Mouse (Mus musculus) myocyte (in vitro differentiated cells): Measurements from ENCODE around the gene Als2. TPM values are rescaled to one million over a fixed set of nuclear protein-coding genes. Genes with fewer than 3 reads are reported as not detected.

Experiments
- H3K27me3 ChIP-seq: one replicate; pipeline ENCODE4 v1.6.1; 2011; ENCODE audit not compliant: control insufficient read depth, insufficient read depth, insufficient read length
- H3K36me3 ChIP-seq: one replicate; pipeline ENCODE4 v1.6.1; 2011; ENCODE audit not compliant: control insufficient read depth, insufficient read depth
- H3K4me2 ChIP-seq: one replicate; pipeline ENCODE4 v1.6.1; 2011; ENCODE audit warnings: low read depth, control low read depth
- H3K4me3 ChIP-seq: one replicate; pipeline ENCODE4 v1.5.1; 2011; ENCODE audit warnings: mild to moderate bottlenecking, control low read depth, moderate library complexity
- H3K79me2 ChIP-seq: one replicate; pipeline ENCODE4 v1.6.1; 2011; ENCODE audit not compliant: control insufficient read depth, insufficient read depth
- H3ac ChIP-seq: one replicate; pipeline ENCODE4 v1.6.1; 2011; ENCODE audit not compliant: control insufficient read depth, insufficient read length
- CEBPB ChIP-seq: IDR thresholded peaks from 2 replicates; pipeline ENCODE4 v1.6.1; 2011; ENCODE audit warnings: mild to moderate bottlenecking, moderate library complexity; ENCODE audit not compliant: poor library complexity, insufficient read depth, severe bottlenecking
- E2F4 ChIP-seq: IDR thresholded peaks from one replicate; pipeline ENCODE4 v1.6.1; 2011; ENCODE audit warnings: mild to moderate bottlenecking, control low read depth, moderate library complexity; ENCODE audit not compliant: insufficient read depth
- MAX ChIP-seq: IDR thresholded peaks from one replicate; pipeline ENCODE4 v1.6.1; 2011; ENCODE audit warnings: low read depth, mild to moderate bottlenecking, control low read depth
- MYOD1 ChIP-seq, 3 experiments: IDR thresholded peaks; one replicate each; pipeline ENCODE4 v1.6.1; 2011; ENCODE audit warnings: control low read depth in 2 of 3, low read depth in 2 of 3, mild to moderate bottlenecking in 2 of 3, moderate library complexity in 1 of 3; ENCODE audit not compliant: insufficient read length in 2 of 3, control insufficient read depth in 1 of 3
- MYOG ChIP-seq, 3 experiments: IDR thresholded peaks; one replicate each; pipeline ENCODE4 v1.6.1; 2011; ENCODE audit warnings: control low read depth in 2 of 3, low read depth in 2 of 3, mild to moderate bottlenecking in 2 of 3; ENCODE audit not compliant: insufficient read length in 2 of 3, control insufficient read depth in 1 of 3, insufficient read depth in 1 of 3
- POLR2A ChIP-seq: IDR thresholded peaks from one replicate; pipeline ENCODE4 v1.6.1; 2011; ENCODE audit warnings: low read depth, mild to moderate bottlenecking, control low read depth, moderate library complexity; ENCODE audit not compliant: insufficient read length
- POLR2AphosphoS2 ChIP-seq: IDR thresholded peaks from one replicate; pipeline ENCODE4 v1.6.1; 2011; ENCODE audit warnings: low read depth, control low read depth; ENCODE audit not compliant: insufficient read length
- REST ChIP-seq: IDR thresholded peaks from one replicate; pipeline ENCODE4 v1.6.1; 2011; ENCODE audit warnings: mild to moderate bottlenecking, control low read depth, moderate library complexity; ENCODE audit not compliant: insufficient read depth, insufficient read length
- SRF ChIP-seq: IDR thresholded peaks from one replicate; pipeline ENCODE4 v1.6.1; 2011; ENCODE audit warnings: low read depth; ENCODE audit not compliant: control insufficient read depth, insufficient read length
- TCF12 ChIP-seq: IDR thresholded peaks from one replicate; pipeline ENCODE4 v1.6.1; 2011; ENCODE audit warnings: mild to moderate bottlenecking, control low read depth; ENCODE audit not compliant: poor library complexity, insufficient read depth, severe bottlenecking
- TCF3 ChIP-seq: IDR thresholded peaks from one replicate; pipeline ENCODE4 v1.6.1; 2011; ENCODE audit warnings: low read depth, control low read depth; ENCODE audit not compliant: insufficient read length
- USF1 ChIP-seq: IDR thresholded peaks from one replicate; pipeline ENCODE4 v1.6.1; 2011; ENCODE audit warnings: low read depth, mild to moderate bottlenecking, control low read depth, moderate library complexity
- polyA plus RNA-seq: library from polyadenylated mRNA; unstranded; fragments of >200 nt; fragmentation: generic; extraction: Trizol; gene quantifications from one replicate; pipeline ENCODE4 v1.2.1, GENCODE M21; 2012; ENCODE audit warnings: missing spikeins

Als2 gene
- polyA plus RNA-seq, 1 experiment, result 7.8 TPM

DNA sequence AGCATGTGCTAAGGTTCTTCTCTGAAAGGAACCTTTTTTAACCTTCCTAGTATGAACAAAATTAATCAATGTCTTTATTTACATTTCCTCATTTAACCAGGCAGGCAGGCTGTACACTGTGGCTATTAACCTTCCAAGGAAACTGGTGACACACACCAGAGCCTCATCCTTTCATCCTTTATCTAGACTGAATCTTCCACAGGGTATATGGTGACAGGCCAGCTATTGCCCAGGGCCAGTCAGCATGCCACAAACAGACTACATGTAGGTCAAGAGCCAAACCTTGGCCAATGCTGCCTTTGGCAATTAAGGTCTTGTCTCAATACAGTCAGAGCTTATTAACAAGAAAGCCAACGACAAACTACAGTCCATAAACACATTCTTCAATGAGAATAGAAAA lies 35.5 kb downstream of the Als2 start:
- no peak overlapping the region for H3K4me3 ChIP-seq
- no peak overlapping the region for H3K4me2 ChIP-seq
- TF ChIP-seq E2F4, result no peak
- TF ChIP-seq TCF12, result no peak
- TF ChIP-seq CEBPB, result no peak
- no peak for TF ChIP-seq SRF
- TF ChIP-seq POLR2A, result no peak
- TF ChIP-seq REST, result no peak
- no peak for TF ChIP-seq MYOD1 (IDR thresholded peaks at IDR 0.05; ENCODE audit: control insufficient read depth in 1 of 3, insufficient read length in 2 of 3, low read depth in 2 of 3)
- H3K36me3 ChIP-seq, result peaks cover 32% of the 10 kb centered on the region
- no peak overlapping the region for H3ac ChIP-seq
- no peaks in the 10 kb centered on the region for H3K79me2 ChIP-seq
- no peaks in the 10 kb centered on the region for H3K27me3 ChIP-seq

DNA sequence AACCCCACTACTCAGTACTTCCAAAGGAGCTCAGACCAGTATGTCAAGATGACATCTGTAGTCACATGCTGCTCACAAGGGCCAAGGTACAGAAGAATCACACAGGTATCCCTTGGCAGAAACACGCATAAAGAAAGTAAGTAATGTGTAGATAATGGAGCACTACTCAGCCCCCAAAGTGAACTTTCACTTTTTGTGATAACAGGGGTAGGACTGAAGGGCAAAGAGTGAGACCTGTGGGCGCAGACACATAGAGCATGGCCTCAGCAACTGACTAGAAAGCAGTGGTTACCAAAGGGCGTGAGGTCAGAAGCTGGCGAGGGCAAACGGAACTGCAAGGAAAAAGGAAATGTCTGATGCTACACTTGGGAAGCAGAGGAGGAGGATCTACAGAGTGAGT lies 36.1 kb downstream of the Als2 start:
- H3K27me3 ChIP-seq, result no peaks in the 10 kb centered on the region
- H3K36me3 ChIP-seq, result peaks cover 32% of the 10 kb centered on the region
- TF ChIP-seq E2F4 (no peak), USF1 (no peak), REST (no peak), CEBPB (no peak), MAX (no peak), MYOD1 (IDR thresholded peaks at IDR 0.05; ENCODE audit: control insufficient read depth in 1 of 3, insufficient read length in 2 of 3, low read depth in 2 of 3) (no peak), MYOG (IDR thresholded peaks at IDR 0.05; ENCODE audit: control insufficient read depth in 1 of 3, insufficient read depth in 1 of 3, insufficient read length in 2 of 3, low read depth in 2 of 3) (no peak), SRF (no peak), TCF12 (no peak)
- no peak overlapping the region for H3K4me3 ChIP-seq
- H3K79me2 ChIP-seq, result no peaks in the 10 kb centered on the region
- H3ac ChIP-seq, result no peak overlapping the region
- no peak overlapping the region for H3K4me2 ChIP-seq

DNA sequence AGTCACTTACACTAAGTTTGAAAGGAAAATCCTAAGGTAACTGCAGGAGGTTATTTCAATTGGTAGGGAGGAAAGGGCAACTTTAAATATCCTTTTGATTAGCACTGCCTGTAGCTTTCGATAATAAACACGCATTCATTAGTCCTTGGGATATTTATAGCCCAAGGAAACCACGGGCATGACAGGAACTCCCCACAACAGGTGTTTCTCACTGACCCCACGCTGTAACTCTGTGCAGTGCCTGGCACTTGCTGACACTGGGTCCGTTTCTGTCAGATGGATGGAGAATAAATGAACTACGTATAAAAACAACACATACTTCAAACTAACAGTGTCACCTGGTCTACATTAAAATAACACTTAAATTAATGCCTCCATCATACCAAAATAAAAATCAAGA lies 42.1 kb downstream of the Als2 start:
- Histone ChIP-seq H3K4me3 (no peak overlapping the region), H3K4me2 (peak overlapping the region; percentile 48), H3ac (no peak overlapping the region), H3K27me3 (no peaks in the 10 kb centered on the region), H3K36me3 (peaks cover 10% of the 10 kb centered on the region), H3K79me2 (no peaks in the 10 kb centered on the region)
- TF ChIP-seq SRF (no peak), MYOG (IDR thresholded peaks at IDR 0.05; ENCODE audit: control insufficient read depth in 1 of 3, insufficient read depth in 1 of 3, insufficient read length in 2 of 3, low read depth in 2 of 3) (peak; percentile 50 to 90 (median 89)), MAX (no peak), TCF3 (peak; percentile 37), MYOD1 (IDR thresholded peaks at IDR 0.05; ENCODE audit: control insufficient read depth in 1 of 3, insufficient read length in 2 of 3, low read depth in 2 of 3) (peak; percentile 76 to 97 (median 88)), POLR2AphosphoS2 (no peak), CEBPB (no peak), TCF12 (peak; percentile 63), POLR2A (no peak)

DNA sequence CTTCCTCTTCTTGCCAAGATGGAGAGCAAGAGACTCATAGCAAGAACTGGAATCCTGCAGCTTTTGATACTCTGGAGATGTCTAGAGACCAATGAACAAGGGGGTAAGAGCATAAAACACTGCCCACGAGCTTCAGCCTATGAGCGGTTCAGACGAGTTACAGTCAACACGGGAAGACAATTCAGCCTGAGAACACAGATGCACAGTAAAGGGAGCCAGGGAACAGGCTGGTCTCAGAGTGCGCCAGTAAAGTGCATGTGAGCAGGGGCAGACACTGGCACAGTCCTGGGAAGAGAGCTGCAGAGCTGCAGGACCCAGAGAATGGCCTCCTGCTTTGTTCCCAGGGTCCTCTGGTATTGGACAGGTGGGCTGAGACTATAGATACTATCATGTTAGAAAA lies 49.2 kb downstream of the Als2 start:
- TF ChIP-seq MYOG (IDR thresholded peaks at IDR 0.05; ENCODE audit: control insufficient read depth in 1 of 3, insufficient read depth in 1 of 3, insufficient read length in 2 of 3, low read depth in 2 of 3) (no peak), USF1 (no peak), TCF12 (no peak), POLR2A (no peak), SRF (no peak), MYOD1 (IDR thresholded peaks at IDR 0.05; ENCODE audit: control insufficient read depth in 1 of 3, insufficient read length in 2 of 3, low read depth in 2 of 3) (no peak), POLR2AphosphoS2 (no peak)

DNA sequence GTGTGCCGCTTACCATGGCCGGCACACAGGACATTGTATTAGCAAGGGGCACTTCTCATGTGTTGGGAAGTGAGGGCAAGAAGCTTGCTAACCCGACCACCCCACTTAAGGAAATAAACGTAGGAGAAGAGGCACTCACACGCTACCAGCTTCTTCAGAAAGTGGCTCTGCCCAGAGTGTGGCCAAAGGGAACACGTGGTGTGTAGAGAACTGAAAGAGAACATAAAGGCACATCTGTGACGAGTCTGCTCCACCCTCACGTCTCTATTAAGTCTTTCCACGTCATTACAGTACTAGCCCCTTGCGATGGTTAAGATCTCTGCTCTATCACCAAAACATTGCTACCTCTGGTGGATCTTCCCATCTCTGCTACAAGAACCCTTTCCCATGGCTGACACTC lies 50.7 kb downstream of the Als2 start:
- TF ChIP-seq CEBPB, result no peak
- no peak for TF ChIP-seq MAX
- no peaks in the 10 kb centered on the region for H3K27me3 ChIP-seq
- H3K4me3 ChIP-seq, result no peak overlapping the region
- H3ac ChIP-seq, result no peak overlapping the region
- peaks cover 18% of the 10 kb centered on the region for H3K36me3 ChIP-seq
- H3K4me2 ChIP-seq, result no peak overlapping the region
- no peaks in the 10 kb centered on the region for H3K79me2 ChIP-seq

More for the DNA sequence above, 49.2 kb downstream of the Als2 start:
- Histone ChIP-seq H3K79me2 (no peaks in the 10 kb centered on the region), H3K36me3 (peaks cover 10% of the 10 kb centered on the region), H3ac (no peak overlapping the region), H3K4me3 (no peak overlapping the region), H3K4me2 (no peak overlapping the region), H3K27me3 (no peaks in the 10 kb centered on the region)

DNA sequence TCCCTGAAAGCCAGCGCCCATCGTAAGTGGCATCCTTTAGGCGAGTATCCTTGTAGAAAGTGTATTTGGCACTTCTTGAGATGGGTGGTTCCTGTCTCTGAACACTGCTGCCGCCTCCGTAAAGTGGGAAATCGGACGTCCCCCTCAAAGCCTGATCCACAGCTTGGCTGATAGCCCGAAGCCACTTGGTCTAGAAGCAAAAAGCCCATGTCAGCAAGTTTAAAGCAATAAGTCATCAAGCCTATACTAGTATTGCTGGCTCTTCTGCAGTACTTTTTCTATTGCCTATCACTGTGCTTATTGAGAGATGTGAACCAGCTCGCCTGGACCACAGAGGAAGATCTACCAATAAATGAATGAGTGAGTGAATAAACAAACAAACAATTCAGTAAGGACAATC lies 51.6 kb downstream of the Als2 start:
- H3K79me2 ChIP-seq, result no peaks in the 10 kb centered on the region
- H3K4me3 ChIP-seq, result no peak overlapping the region
- TF ChIP-seq TCF3 (no peak), POLR2A (no peak), MYOG (IDR thresholded peaks at IDR 0.05; ENCODE audit: control insufficient read depth in 1 of 3, insufficient read depth in 1 of 3, insufficient read length in 2 of 3, low read depth in 2 of 3) (no peak), REST (no peak), E2F4 (no peak), MYOD1 (IDR thresholded peaks at IDR 0.05; ENCODE audit: control insufficient read depth in 1 of 3, insufficient read length in 2 of 3, low read depth in 2 of 3) (no peak), SRF (no peak), USF1 (no peak), TCF12 (no peak), MAX (no peak), CEBPB (no peak)
- H3K36me3 ChIP-seq, result peaks cover 18% of the 10 kb centered on the region
- no peak overlapping the region for H3ac ChIP-seq
- no peaks in the 10 kb centered on the region for H3K27me3 ChIP-seq
- no peak overlapping the region for H3K4me2 ChIP-seq
